Mouse (Mus musculus) gastrocnemius, adult 2 months (tissue): ENCODE results near the gene Ceacam10. TPM values are rescaled to one million over a fixed set of nuclear protein-coding genes. Genes with fewer than 3 reads are reported as not detected.

ENCODE experiments used
- DNase-seq: peaks from one replicate; pipeline ENCODE4 v3.0.0; 2022
- H3K27ac ChIP-seq: fragments of 200-600 bp; 2 replicates; pipeline ENCODE4 v1.8.1; 2022; ENCODE audit warnings: mild to moderate bottlenecking
- H3K4me3 ChIP-seq: fragments of 200-600 bp; 2 replicates; pipeline ENCODE4 v1.8.1; 2022; ENCODE audit warnings: mild to moderate bottlenecking, moderate library complexity
- CTCF ChIP-seq: fragments of 200-600 bp; IDR thresholded peaks from 2 replicates; pipeline ENCODE4 v1.8.1; 2022; ENCODE audit warnings: antibody characterized with exemption, mild to moderate bottlenecking, moderate library complexity
- intact Hi-C: fragments of 180-260 bp; cut with DNase I; formaldehyde crosslinking; loops from one replicate; pipeline ENCODE4 v1.15.1; 2025
- total RNA-seq, 2 experiments: library from RNA; stranded (reverse); gene quantifications; 2 replicates each; pipeline ENCODE4 v1.2.3; 2021

Gene Ceacam10
- total RNA-seq, 2 experiments from 2014 or later = not detected

DNA sequence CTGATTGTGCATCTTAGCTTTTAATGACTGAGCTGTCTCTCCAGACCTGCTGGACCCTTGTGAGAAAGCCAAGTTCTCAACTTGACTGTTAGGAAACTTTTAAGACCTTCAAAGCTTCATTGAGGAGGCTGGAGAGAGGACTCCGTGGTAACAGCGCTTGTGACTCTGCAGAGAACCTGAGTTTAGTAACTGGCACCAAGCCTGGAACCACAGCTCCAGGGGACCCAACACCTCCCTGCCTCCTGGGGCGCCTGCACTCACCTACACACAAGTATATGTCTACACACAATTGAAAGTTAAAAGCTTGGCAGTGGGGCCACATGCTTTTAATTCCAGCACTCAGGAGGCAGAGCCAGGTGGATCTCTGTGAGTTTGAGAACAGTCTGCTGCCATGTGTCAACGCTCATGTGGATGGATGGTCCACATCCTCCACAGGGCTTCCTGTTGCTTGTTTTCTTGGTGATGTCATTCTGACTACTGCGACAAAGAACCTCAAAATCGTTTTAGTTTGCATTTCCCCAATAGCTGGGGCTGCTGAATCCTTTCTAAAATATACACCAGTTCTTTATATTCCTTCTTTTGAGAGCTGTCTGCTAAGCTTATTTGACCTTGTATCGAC, 25.3 kb downstream of the Ceacam10 start:
- Histone ChIP-seq H3K4me3 (no peak overlapping the region), H3K27ac (no peak overlapping the region)
- no peak for DNase-seq
- no peak for TF ChIP-seq CTCF
- intact Hi-C loops = no loop called here

DNA sequence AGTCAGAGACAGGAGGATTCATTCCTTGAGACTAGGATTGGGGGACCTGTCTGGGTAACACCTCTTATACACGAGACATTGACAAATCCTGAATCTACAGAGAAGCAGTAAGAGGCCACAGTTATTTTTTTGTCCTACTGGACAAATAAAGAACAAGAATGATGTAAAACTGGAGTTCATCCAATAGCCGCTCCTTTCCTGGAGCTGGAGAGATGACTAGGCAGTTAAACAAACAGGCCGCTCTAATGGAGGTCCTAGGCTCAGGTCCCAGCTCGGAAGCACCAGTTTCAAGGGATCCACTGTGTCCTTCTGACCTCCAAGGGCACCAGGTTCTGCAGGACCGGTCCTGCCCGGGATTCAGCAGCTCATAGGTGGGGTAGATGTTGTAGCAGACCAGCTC, 27.8 kb downstream of the Ceacam10 start:
- H3K27ac ChIP-seq = peak overlapping the region; percentile 64
- intact Hi-C loops = no loop called here
- no peak for TF ChIP-seq CTCF
- no peak overlapping the region for H3K4me3 ChIP-seq
- no peak for DNase-seq

DNA sequence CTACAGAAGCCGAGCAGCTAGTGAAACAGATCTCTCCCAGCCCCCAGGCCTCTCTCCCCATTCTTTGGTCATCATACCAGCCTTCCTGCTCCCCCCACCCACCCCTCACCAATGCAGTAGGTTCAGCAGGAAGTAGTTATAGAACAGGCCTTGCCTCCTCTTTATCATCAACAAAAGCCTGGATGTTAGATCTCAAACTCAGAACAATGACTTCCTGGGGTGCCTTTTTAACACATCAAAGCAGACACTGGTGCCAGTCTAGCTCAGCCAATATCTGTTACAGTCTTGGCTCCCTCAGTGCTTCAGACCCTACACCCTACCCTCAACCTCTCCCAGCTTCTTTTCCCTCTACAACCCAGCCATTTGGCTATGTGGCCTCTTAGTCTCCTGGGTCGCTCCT, 32.0 kb downstream of the Ceacam10 start:
- intact Hi-C loops = no loop called here
- no peak overlapping the region for H3K4me3 ChIP-seq
- DNase-seq = no peak
- H3K27ac ChIP-seq = no peak overlapping the region
- TF ChIP-seq CTCF = no peak

DNA sequence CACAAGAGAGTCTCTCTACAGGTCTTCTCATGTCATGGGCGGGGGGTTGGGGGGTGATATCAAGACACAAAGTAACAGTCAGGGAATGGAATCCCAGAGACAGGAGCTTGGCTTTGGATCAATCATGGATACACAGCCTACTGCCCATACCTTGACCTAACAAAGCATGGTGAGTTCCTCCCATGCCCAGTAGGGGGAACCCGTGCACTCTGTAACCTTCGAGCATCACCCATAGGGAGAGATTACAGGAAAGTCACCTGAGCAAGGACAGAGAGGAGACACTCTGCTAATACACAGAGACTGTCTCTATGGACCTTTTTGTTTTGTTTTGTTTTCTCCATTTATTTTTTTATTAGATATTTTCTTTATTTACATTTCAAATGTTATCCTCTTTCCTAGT, 40.5 kb downstream of the Ceacam10 start:
- TF ChIP-seq CTCF = peak; percentile 75
- Histone ChIP-seq H3K27ac (no peak overlapping the region), H3K4me3 (no peak overlapping the region)
- intact Hi-C loops = no loop called here
- peak; percentile 43 for DNase-seq

DNA sequence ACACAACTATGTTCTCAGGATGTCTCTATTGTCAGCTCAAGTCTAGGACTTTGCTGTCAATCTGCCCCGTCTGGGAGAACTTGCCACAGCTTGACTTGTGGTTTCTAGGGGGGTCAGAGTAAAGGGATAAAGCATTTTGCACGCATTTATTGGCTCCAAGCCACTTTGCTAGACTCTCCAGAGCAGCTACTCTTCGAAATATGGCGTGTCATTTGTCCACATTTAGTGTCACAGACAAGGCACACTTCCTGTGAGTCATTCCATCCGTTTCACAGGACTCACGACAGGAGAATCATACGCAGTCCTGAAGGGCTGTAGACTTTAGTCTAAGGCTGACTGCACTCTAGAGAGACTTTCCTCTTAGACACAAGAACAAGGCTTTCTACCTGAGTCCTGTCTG, 47.4 kb downstream of the Ceacam10 start:
- intact Hi-C loops = no loop called here
- TF ChIP-seq CTCF = no peak
- H3K27ac ChIP-seq = no peak overlapping the region
- H3K4me3 ChIP-seq = no peak overlapping the region
- DNase-seq = no peak

DNA sequence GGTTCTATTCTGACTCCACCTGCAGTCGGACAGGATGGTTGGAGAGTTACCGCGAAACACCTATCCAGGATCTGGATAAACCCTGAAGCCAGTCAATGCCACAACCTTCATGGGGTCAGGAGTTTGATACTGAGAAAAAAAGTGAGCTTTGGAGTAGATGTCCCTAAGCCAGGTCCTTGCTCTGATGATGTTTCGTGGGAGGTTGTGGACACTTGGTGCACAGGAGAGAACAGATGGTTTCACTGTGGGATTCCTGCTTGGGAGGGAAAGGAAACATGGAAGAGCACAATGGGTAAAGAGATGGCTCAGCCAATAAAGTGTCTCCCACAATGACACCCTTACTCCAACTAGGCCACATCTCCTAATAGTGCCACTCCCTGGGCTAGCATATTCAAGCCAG, 50.2 kb downstream of the Ceacam10 start:
- no peak for DNase-seq
- intact Hi-C loops = no loop called here
- Histone ChIP-seq H3K4me3 (no peak overlapping the region), H3K27ac (no peak overlapping the region)
- TF ChIP-seq CTCF = no peak

Other genes starting within 250 kb of the Ceacam10 start
- 10 to 100 TPM; 11.5 to 16.1 TPM for gene Irgq, start 246.5 kb upstream of the Ceacam10 start, total RNA-seq
- not detected for gene Pinlyp, start 231.1 kb upstream of the Ceacam10 start, total RNA-seq
- 10 to 100 TPM; 18.3 to 18.5 TPM for gene Xrcc1, start 230.9 kb upstream of the Ceacam10 start, total RNA-seq
- gene Ethe1, start 189.7 kb upstream of the Ceacam10 start, total RNA-seq = 10 to 100 TPM; 22.0 to 27.4 TPM
- under 1 TPM in 1 of 2 experiments, not detected in 1; 0.17 TPM for gene Zfp575, start 189.6 kb upstream of the Ceacam10 start, total RNA-seq
- gene Phldb3, start 166.4 kb upstream of the Ceacam10 start, total RNA-seq = under 1 TPM; 0.54 to 0.59 TPM
- gene Lypd3, start 140.7 kb upstream of the Ceacam10 start, total RNA-seq = not detected
- not detected for gene Tex101, start 100.5 kb upstream of the Ceacam10 start, total RNA-seq
- not detected for gene BC049730, start 68.0 kb upstream of the Ceacam10 start, total RNA-seq
- not detected for gene Gm4763, start 50.3 kb upstream of the Ceacam10 start, total RNA-seq
- gene Cd177, start 16.9 kb upstream of the Ceacam10 start, total RNA-seq = not detected
- not detected for gene Gm9844, start 85.0 kb downstream of the Ceacam10 start, total RNA-seq
- gene Lypd4, start 92.7 kb downstream of the Ceacam10 start, total RNA-seq = not detected
- gene Dmrtc2, start 92.9 kb downstream of the Ceacam10 start, total RNA-seq = not detected
- gene Rps19, start 107.2 kb downstream of the Ceacam10 start, total RNA-seq = 100 to 1,000 TPM; 326 to 419 TPM
- gene Cd79a, start 120.2 kb downstream of the Ceacam10 start, total RNA-seq = not detected
- 10 to 100 TPM; 28.4 to 29.3 TPM for gene Arhgef1, start 125.7 kb downstream of the Ceacam10 start, total RNA-seq
- gene Gm4881, start 167.3 kb downstream of the Ceacam10 start, total RNA-seq = not detected
- 100 to 1,000 TPM; 231 to 243 TPM for gene Rabac1, start 195.5 kb downstream of the Ceacam10 start, total RNA-seq
- not detected for gene Atp1a3, start 228.8 kb downstream of the Ceacam10 start, total RNA-seq